ENCODE assay signal across 8 mouse cellular contexts in genomic region chrX:134601380-134602120, GRCm38 (mm10). TPM values are rescaled to one million over a fixed set of nuclear protein-coding genes. Genes with fewer than 3 reads are reported as not detected.
DNase-seq lines count a peak whose midpoint lies in the region; ATAC-seq and TF ChIP-seq lines count a peak whose summit lies in the region.

No protein-coding gene starts in this region.

- no peaks in the 10 kb centered on the region for H3K9me3 ChIP-seq in heart, embryonic 15.5 days (replicated peaks)
- H3K9me3 ChIP-seq in CH12.LX (replicated peaks; ENCODE audit: low read length) = no peaks in the 10 kb centered on the region
- no peaks in the 10 kb centered on the region for H3K9me3 ChIP-seq in embryonic facial prominence, embryonic 10.5 days
- no peaks in the 10 kb centered on the region for H3K9me3 ChIP-seq in midbrain, embryonic 15.5 days

- H3K36me3 ChIP-seq in heart, embryonic 15.5 days = no peaks in the 10 kb centered on the region
- H3K36me3 ChIP-seq in CH12.LX (replicated peaks in 1 of 2; ENCODE audit: control insufficient read depth in 1 of 2, insufficient read depth in 1 of 2, low read length in 1 of 2) = peaks cover 4 to 10% of the 10 kb centered on the region in 2 experiments
- H3K36me3 ChIP-seq in embryonic facial prominence, embryonic 10.5 days (replicated peaks) = peaks cover 13% of the 10 kb centered on the region
- no peaks in the 10 kb centered on the region for H3K36me3 ChIP-seq in midbrain, embryonic 15.5 days (replicated peaks)

- 10% methylated on average over 36 of the region's 43 CpGs for WGBS in heart, embryonic 15.5 days
- WGBS in embryonic facial prominence, embryonic 10.5 days = 17% methylated on average over 43 of the region's 43 CpGs
- WGBS in midbrain, embryonic 15.5 days = 24% methylated on average over 39 of the region's 43 CpGs

- peak overlapping the region; percentile 90 for H3K27ac ChIP-seq in heart, embryonic 15.5 days
- no peak overlapping the region; the same call in 1 of the 2 replicates for H3K27ac ChIP-seq in CH12.LX (ENCODE audit: insufficient read depth, low read depth)
- peak overlapping the region; percentile 92 for H3K27ac ChIP-seq in embryonic facial prominence, embryonic 10.5 days (replicated peaks)
- H3K27ac ChIP-seq in midbrain, embryonic 15.5 days = peak overlapping the region; percentile 94

- in situ Hi-C loops in CH12.LX (cut with MboI; ENCODE audit: low pct_ligation_motif_present, low pct_unique_long_range_greater_than_20kb, low sequenced_read_pairs) = loop anchor here (10.0 kb wide), 1 partner anchor 63 kb away; no protein-coding TSS in a partner anchor

- no peak for TF ChIP-seq POLR2A in CH12.LX (IDR thresholded peaks at IDR 0.05; ENCODE audit: low read depth, low read length)

- H3K79me2 ChIP-seq in CH12.LX (replicated peaks; ENCODE audit: control insufficient read depth, extremely low read depth, insufficient read depth, poor library complexity, severe bottlenecking) = peaks cover 24% of the 10 kb centered on the region

- intact Hi-C loops in heart, postnatal 14 days (cut with DNase I) = loop anchor here (10.0 kb wide), 1 partner anchor 153 kb away; the partner anchor contains the start of genes Armcx3 and Armcx6
- intact Hi-C loops in left cerebral cortex, postnatal 36 days (cut with DNase I) = loop anchor here (2.0 kb wide), 1 partner anchor 17 kb away; the partner anchor contains the start of gene Rpl36a

- peak overlapping the region; percentile 60 for H3K4me2 ChIP-seq in heart, embryonic 15.5 days
- no peak overlapping the region for H3K4me2 ChIP-seq in CH12.LX (ENCODE audit: insufficient read depth, low read depth, poor library complexity, severe bottlenecking)
- H3K4me2 ChIP-seq in midbrain, embryonic 15.5 days = peak overlapping the region; percentile 52

- no peak for DNase-seq in heart, postnatal 14 days
- no peak for DNase-seq in CH12.LX (ENCODE audit: extremely low read depth)
- no peak for DNase-seq in embryonic facial prominence, embryonic 10.5 days (ENCODE audit: low spot score)
- no peak for DNase-seq in left cerebral cortex, postnatal 36 days (ENCODE audit: low spot score in 2 of 2)
- no peak for DNase-seq in spleen, postnatal 36 days (ENCODE audit: low spot score in 2 of 2)

- H3K9ac ChIP-seq in heart, embryonic 15.5 days = peak overlapping the region; percentile 60
- peak overlapping the region; percentile 86 for H3K9ac ChIP-seq in CH12.LX (ENCODE audit: insufficient read depth, low read depth)
- H3K9ac ChIP-seq in midbrain, embryonic 15.5 days = peak overlapping the region; percentile 52

- dilution Hi-C loops in CH12.LX (cut with MboI; ENCODE audit: extremely low pct_ligation_motif_present, extremely low pct_unique_long_range_greater_than_20kb, low sequenced_read_pairs) = no loop called here

- H3K27me3 ChIP-seq in heart, embryonic 15.5 days = no peaks in the 10 kb centered on the region
- no peaks in the 10 kb centered on the region for H3K27me3 ChIP-seq in CH12.LX (replicated peaks)
- H3K27me3 ChIP-seq in embryonic facial prominence, embryonic 10.5 days (replicated peaks; ENCODE audit: low read depth, poor library complexity, severe bottlenecking) = peaks cover 17% of the 10 kb centered on the region; the same call in 1 of the 2 replicates
- no peaks in the 10 kb centered on the region for H3K27me3 ChIP-seq in midbrain, embryonic 15.5 days (replicated peaks)

- no peak for TF ChIP-seq RAD21 in CH12.LX (IDR thresholded peaks at IDR 0.05; ENCODE audit: low read depth, low read length)

- no peak for TF ChIP-seq CTCF in CH12.LX (conservative IDR thresholded peaks at IDR 0.05 in 1 of 2, IDR thresholded peaks at IDR 0.05 in 1 of 2; ENCODE audit: low read depth in 2 of 2, low read length in 2 of 2)

- TF ChIP-seq EP300 in CH12.LX (IDR thresholded peaks at IDR 0.05; ENCODE audit: low read length) = no peak

- ATAC-seq in heart, embryonic 15.5 days (replicated peaks; ENCODE audit: insufficient number of reproducible peaks, insufficient read depth, low FRiP score, low read depth) = peak; percentile 81
- peak; percentile 32 for ATAC-seq in inflammation-experienced regulatory T-cells, adult 6 months
- peak; percentile 87 for ATAC-seq in midbrain, embryonic 15.5 days (replicated peaks)

- peak overlapping the region; percentile 62 for H3K4me3 ChIP-seq in heart, embryonic 15.5 days
- peak overlapping the region; percentile 61 to 74 (median 71) for H3K4me3 ChIP-seq in CH12.LX (replicated peaks in 1 of 3; ENCODE audit: low read depth in 2 of 3, low read length in 2 of 3, poor library complexity in 1 of 3)
- H3K4me3 ChIP-seq in embryonic facial prominence, embryonic 10.5 days = peak overlapping the region; percentile 66
- peak overlapping the region; percentile 53 for H3K4me3 ChIP-seq in midbrain, embryonic 15.5 days

- peaks cover 4% of the 10 kb centered on the region; the same call in 1 of the 2 replicates for H3K4me1 ChIP-seq in heart, embryonic 15.5 days (replicated peaks)
- H3K4me1 ChIP-seq in CH12.LX (ENCODE audit: control insufficient read depth in 1 of 2, insufficient read depth in 2 of 2) = peaks cover 3 to 10% of the 10 kb centered on the region in 2 experiments; a peak in 2 of 4 replicates
- peaks cover 9% of the 10 kb centered on the region for H3K4me1 ChIP-seq in embryonic facial prominence, embryonic 10.5 days
- H3K4me1 ChIP-seq in midbrain, embryonic 15.5 days = peaks cover 14% of the 10 kb centered on the region

TF ChIP-seq in CH12.LX, 34 proteins besides CTCF, POLR2A, EP300 and RAD21:
- TF ChIP-seq MXI1 (IDR thresholded peaks at IDR 0.05; ENCODE audit: low read depth, low read length) (peak; percentile 64), IRF4 (IDR thresholded peaks at IDR 0.05; ENCODE audit: low read depth, low read length) (no peak), E2F4 (IDR thresholded peaks at IDR 0.05; ENCODE audit: insufficient replicate concordance, low read depth, low read length) (no peak)

RNA-seq across cellular contexts. Expression of gene Hnrnph2, which starts 0.6 kb away (rescaled TPM):
- polyA plus RNA-seq in heart, embryonic 15.5 days (2015; fragmentation: Nextera tagmentation; extraction: Ambion mirVana) = 112 and 114 TPM in 2 replicates
- 10 to 100 TPM; 75.7 to 76.5 TPM for total RNA-seq in heart, postnatal 14 days (2021)
- 38.2 and 48.9 TPM in 2 replicates for total RNA-seq in CH12.LX (2012; rRNA removed)
- total RNA-seq in CH12.LX (2014; rRNA removed) = 57.3 and 63.8 TPM in 2 replicates
- 70.0 and 82.0 TPM in 2 replicates for polyA plus RNA-seq in CH12.LX (2012; ENCODE audit: insufficient read length, low read depth)
- 218 and 219 TPM in 2 replicates for polyA plus RNA-seq in embryonic facial prominence, embryonic 10.5 days (2016; fragmentation: Nextera tagmentation; extraction: Ambion mirVana)
- 100 to 1,000 TPM in 1 of 3 experiments, 10 to 100 TPM in 2; 96.0 to 102 (median 98.8) TPM for polyA plus RNA-seq in inflammation-experienced regulatory T-cells, adult 6 months (2017; shearing (Covaris generic))
- polyA plus RNA-seq in midbrain, embryonic 15.5 days (2015; fragmentation: Nextera tagmentation; extraction: Ambion mirVana) = 145 and 146 TPM in 2 replicates
- total RNA-seq in left cerebral cortex, postnatal 36 days (2021) = 100 to 1,000 TPM; 154 to 156 TPM

RNA-seq across cellular contexts. Expression of gene Gla, which starts 0.6 kb away (rescaled TPM):
- 2.8 and 3.2 TPM in 2 replicates for polyA plus RNA-seq in heart, embryonic 15.5 days (2015; fragmentation: Nextera tagmentation; extraction: Ambion mirVana)
- total RNA-seq in heart, postnatal 14 days (2021) = 1 to 10 TPM; 1.7 to 1.9 TPM
- total RNA-seq in CH12.LX (2012; rRNA removed) (6.1 and 6.2 TPM in 2 replicates), CH12.LX (2014; rRNA removed) (9.1 and 10.3 TPM in 2 replicates)
- polyA plus RNA-seq in CH12.LX (2012; ENCODE audit: insufficient read length, low read depth) = 8.6 and 13.3 TPM in 2 replicates
- polyA plus RNA-seq in embryonic facial prominence, embryonic 10.5 days (2016; fragmentation: Nextera tagmentation; extraction: Ambion mirVana) = 5.9 and 7.2 TPM in 2 replicates
- 1 to 10 TPM; 3.1 to 5.2 (median 3.5) TPM for polyA plus RNA-seq in inflammation-experienced regulatory T-cells, adult 6 months (2017; shearing (Covaris generic))
- polyA plus RNA-seq in midbrain, embryonic 15.5 days (2015; fragmentation: Nextera tagmentation; extraction: Ambion mirVana) = 3.7 and 6.2 TPM in 2 replicates
- 10 to 100 TPM; 11.0 TPM for total RNA-seq in left cerebral cortex, postnatal 36 days (2021)

RNA-seq across cellular contexts. Expression of gene Rpl36a, which starts 16.1 kb away (rescaled TPM):
- polyA plus RNA-seq in heart, embryonic 15.5 days (2015; fragmentation: Nextera tagmentation; extraction: Ambion mirVana) = 203 and 263 TPM in 2 replicates
- total RNA-seq in heart, postnatal 14 days (2021) = 100 to 1,000 TPM; 131 to 137 TPM
- total RNA-seq in CH12.LX (2012; rRNA removed) (2,800 and 2,905 TPM in 2 replicates), CH12.LX (2014; rRNA removed) (2,352 and 2,700 TPM in 2 replicates)
- polyA plus RNA-seq in CH12.LX (2012; ENCODE audit: insufficient read length, low read depth) = 869 and 1,197 TPM in 2 replicates
- 341 and 352 TPM in 2 replicates for polyA plus RNA-seq in embryonic facial prominence, embryonic 10.5 days (2016; fragmentation: Nextera tagmentation; extraction: Ambion mirVana)
- 100 to 1,000 TPM; 370 to 723 (median 685) TPM for polyA plus RNA-seq in inflammation-experienced regulatory T-cells, adult 6 months (2017; shearing (Covaris generic))
- polyA plus RNA-seq in midbrain, embryonic 15.5 days (2015; fragmentation: Nextera tagmentation; extraction: Ambion mirVana) = 155 and 158 TPM in 2 replicates
- total RNA-seq in left cerebral cortex, postnatal 36 days (2021) = 100 to 1,000 TPM; 102 to 120 TPM

RNA-seq across cellular contexts. Expression of gene Btk, which starts 18.2 kb away (rescaled TPM):
- 0.74 and 2.1 TPM in 2 replicates for polyA plus RNA-seq in heart, embryonic 15.5 days (2015; fragmentation: Nextera tagmentation; extraction: Ambion mirVana)
- total RNA-seq in heart, postnatal 14 days (2021) = 1 to 10 TPM in 1 of 2 experiments, under 1 TPM in 1; 0.88 to 1.5 TPM
- total RNA-seq in CH12.LX (2012; rRNA removed) (16.2 and 23.2 TPM in 2 replicates), CH12.LX (2014; rRNA removed) (32.9 and 38.1 TPM in 2 replicates)
- 53.4 and 69.0 TPM in 2 replicates for polyA plus RNA-seq in CH12.LX (2012; ENCODE audit: insufficient read length, low read depth)
- polyA plus RNA-seq in embryonic facial prominence, embryonic 10.5 days (2016; fragmentation: Nextera tagmentation; extraction: Ambion mirVana) = 0.84 and 1.1 TPM in 2 replicates
- polyA plus RNA-seq in inflammation-experienced regulatory T-cells, adult 6 months (2017; shearing (Covaris generic)) = 1 to 10 TPM in 2 of 3 experiments, under 1 TPM in 1; 0.54 to 1.2 (median 1.1) TPM
- polyA plus RNA-seq in midbrain, embryonic 15.5 days (2015; fragmentation: Nextera tagmentation; extraction: Ambion mirVana) = 0.75 and 0.77 TPM in 2 replicates
- total RNA-seq in left cerebral cortex, postnatal 36 days (2021) = 1 to 10 TPM; 1.1 TPM

RNA-seq across cellular contexts. Expression of gene Timm8a1, which starts 59.9 kb away (rescaled TPM):
- 65.5 and 70.3 TPM in 2 replicates for polyA plus RNA-seq in heart, embryonic 15.5 days (2015; fragmentation: Nextera tagmentation; extraction: Ambion mirVana)
- 10 to 100 TPM; 22.3 to 26.6 TPM for total RNA-seq in heart, postnatal 14 days (2021)
- 48.2 and 74.8 TPM in 2 replicates for total RNA-seq in CH12.LX (2012; rRNA removed)
- 216 and 251 TPM in 2 replicates for total RNA-seq in CH12.LX (2014; rRNA removed)
- 145 and 152 TPM in 2 replicates for polyA plus RNA-seq in CH12.LX (2012; ENCODE audit: insufficient read length, low read depth)
- 97.4 and 103 TPM in 2 replicates for polyA plus RNA-seq in embryonic facial prominence, embryonic 10.5 days (2016; fragmentation: Nextera tagmentation; extraction: Ambion mirVana)
- 10 to 100 TPM; 26.3 to 31.8 (median 30.4) TPM for polyA plus RNA-seq in inflammation-experienced regulatory T-cells, adult 6 months (2017; shearing (Covaris generic))
- 37.8 and 38.1 TPM in 2 replicates for polyA plus RNA-seq in midbrain, embryonic 15.5 days (2015; fragmentation: Nextera tagmentation; extraction: Ambion mirVana)
- total RNA-seq in left cerebral cortex, postnatal 36 days (2021) = 10 to 100 TPM; 16.6 to 18.4 TPM

Comparison
In these comparisons a context has a peak if more than half of its experiments do, and no peak if none do; other contexts are left out.
1. ATAC-seq: peak in every context shown above with its lines; median percentile 87 in midbrain, embryonic 15.5 days; 81 in heart, embryonic 15.5 days; 32 in inflammation-experienced regulatory T-cells, adult 6 months.